Mouse (Mus musculus): ENCODE measurements around the gene Tmem210.
"Not testable (repeated sequence)": the region's sequence is repeated elsewhere in the genome, so short reads cannot be mapped to it uniquely, and the experiment has no call there.

The Tmem210 gene

DNA sequence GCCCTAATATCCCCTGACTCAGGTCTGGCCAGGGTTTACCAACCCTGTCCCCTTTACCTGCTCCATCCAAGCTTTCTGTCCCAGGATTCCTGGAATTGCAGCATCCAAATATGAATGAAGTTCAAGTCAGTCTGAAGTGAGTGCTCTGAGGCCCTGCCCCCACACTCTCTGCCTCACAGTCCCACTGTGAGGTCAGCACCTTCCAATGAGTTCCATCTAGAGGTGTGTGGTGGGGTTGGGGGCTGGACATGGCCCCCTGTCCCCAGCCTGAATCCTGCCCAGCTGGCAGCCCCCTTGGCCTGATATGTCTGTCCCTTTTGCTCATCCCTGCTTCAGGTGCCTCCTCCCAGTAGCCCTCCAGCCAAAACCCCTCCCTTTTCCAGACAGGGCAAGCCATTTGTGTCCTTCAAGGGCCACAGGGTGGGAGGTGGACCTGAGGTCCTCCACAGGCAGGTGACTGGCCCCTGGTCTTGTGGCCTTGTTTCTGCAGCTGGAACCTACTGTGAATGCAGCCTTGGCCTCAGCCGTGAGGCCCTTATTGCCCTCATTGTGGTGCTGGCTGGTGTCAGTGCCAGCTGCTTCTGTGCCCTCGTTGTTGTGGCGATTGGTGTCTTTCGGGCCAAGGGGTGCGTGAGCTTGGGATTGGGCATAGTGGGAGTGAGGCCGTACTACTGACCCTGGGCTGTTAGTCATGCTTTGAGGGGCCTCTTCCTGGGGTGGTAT, at the start of gene Tmem210:
Gene Tmem210, plus strand, starts transcription at position 219 of the 723 bp plus-strand sequence.
- no peak for DNase-seq (ENCODE audit: low spot score in 2 of 2)

DNA sequence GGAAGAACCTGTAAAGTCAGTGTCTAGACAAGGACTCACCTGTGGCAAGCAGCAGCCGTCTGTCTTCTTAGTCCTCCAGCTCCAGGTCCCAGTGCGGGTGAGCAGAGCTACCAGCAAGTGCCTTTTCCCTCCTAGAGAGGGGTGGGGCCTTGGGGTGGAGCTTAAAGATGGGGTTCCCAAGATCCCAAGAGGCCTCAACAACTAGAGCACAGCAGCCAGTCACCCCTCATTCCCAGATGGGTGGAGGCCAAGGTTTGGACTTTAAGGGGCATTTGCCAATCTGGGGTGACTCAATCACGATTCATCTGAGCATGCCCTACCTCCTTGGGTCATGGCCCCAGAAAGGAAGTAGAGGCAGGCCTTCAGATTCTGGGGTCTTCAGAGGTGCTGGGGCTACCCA, 48.2 kb upstream of the Tmem210 start:
- no peak for DNase-seq (ENCODE audit: low spot score in 2 of 2)

DNA sequence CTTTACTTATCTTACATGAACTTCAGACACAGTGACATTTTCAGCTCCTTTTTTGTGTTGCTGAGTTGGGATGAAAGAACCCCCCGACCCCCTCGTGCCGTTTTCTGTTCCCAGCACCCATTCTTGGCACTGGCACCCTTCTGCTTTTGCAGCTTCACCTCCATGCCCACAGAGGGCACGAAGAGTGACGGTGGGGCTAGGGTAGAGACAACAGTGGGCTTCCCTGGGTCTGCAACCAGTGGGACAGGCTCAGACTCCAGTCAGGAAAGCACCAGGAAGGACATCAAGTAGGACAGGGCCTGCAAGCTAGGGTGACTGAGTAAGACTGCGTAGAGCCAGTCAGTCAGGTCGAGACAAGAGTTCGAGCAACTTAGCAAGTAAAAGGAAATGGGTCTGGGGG, 47.6 kb upstream of the Tmem210 start:
- DNase-seq (ENCODE audit: low spot score in 2 of 2): no peak

DNA sequence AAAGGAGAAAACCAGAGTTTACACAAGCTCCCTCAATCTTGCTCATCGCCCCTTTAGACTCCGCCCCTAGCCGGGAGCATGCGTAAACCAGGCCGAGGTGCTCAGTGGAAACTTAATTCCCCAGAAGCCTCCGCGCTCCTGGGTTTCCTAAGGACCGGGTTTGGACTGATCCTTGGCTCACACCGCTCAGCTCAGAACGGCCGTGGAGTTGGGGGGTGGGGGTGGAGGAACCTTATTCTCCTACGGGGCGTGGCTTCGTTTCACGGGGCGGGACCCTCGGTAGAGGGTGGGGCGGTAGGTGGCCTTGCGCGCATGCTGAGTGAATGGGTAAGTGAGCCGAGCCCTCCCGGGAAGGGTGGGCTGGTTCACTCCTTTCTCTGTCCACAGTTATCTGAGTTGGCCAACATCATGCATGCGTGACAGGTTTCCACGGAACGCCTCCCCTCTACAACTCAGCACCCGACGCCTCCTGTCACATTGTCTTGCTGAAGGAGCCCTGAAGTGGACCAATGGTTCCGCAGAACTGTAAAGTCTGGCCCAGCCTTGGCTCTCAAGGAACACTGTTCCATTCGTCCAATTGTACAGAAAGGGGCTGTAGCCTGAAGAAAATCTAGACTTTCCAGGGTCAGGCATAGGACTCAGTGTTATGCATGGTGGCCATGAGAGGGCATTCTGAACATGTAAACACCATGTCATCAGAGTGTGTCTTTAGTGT, 47.1 kb upstream of the Tmem210 start:
- DNase-seq (ENCODE audit: low spot score in 2 of 2): no peak

DNA sequence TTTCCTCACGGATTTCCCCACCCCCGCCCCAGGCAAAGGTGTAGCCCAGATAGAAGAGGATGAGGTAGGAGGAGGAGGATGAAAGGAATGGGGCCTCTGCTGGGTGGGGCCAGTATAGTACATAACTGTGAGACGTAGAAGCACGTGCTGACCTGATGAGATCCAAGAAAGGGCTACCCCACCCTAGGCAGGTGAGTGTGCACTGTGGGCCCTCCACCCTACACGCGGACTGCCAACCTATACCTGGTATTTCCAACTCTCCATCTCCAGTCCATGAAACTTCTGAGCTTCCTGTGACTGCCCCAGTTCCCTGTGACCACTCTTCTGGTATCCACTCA, 46.5 kb upstream of the Tmem210 start:
- DNase-seq (ENCODE audit: low spot score in 2 of 2): no peak

GRCm38 (mm10) chr2:25242101-25242506, 45.8 kb upstream of the Tmem210 start, which contains the start of the genes Rnf208 and Cysrt1:
Gene Rnf208, plus strand, starts transcription at chr2:25242255.
Gene Cysrt1, minus strand, starts transcription at chr2:25242452.
- DNase-seq (ENCODE audit: low spot score in 2 of 2): peak in 1 of 2 experiments; percentile 35

DNA sequence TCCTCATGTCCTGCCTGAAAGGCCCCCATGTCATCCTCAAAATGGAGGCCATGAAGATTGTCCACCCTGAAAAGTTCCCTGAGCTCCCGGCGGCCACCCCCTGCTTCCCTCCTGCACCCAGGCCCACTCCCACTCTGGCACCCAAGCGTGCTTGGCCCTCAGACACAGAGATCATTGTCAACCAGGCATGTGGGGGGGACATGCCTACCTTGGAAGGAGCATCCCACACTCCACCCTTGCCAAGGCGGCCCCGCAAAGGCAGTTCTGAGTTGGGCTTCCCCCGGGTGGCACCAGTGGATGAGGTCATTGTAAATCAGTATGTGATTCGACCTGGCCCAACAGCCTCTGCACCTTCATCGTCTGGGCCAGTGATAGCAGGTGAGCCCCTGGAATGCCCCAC, 44.6 kb upstream of the Tmem210 start:
- DNase-seq (ENCODE audit: low spot score in 2 of 2): no peak

GRCm38 (mm10) chr2:25244144-25244543, 43.8 kb upstream of the Tmem210 start:
- DNase-seq (ENCODE audit: low spot score in 2 of 2): no peak

DNA sequence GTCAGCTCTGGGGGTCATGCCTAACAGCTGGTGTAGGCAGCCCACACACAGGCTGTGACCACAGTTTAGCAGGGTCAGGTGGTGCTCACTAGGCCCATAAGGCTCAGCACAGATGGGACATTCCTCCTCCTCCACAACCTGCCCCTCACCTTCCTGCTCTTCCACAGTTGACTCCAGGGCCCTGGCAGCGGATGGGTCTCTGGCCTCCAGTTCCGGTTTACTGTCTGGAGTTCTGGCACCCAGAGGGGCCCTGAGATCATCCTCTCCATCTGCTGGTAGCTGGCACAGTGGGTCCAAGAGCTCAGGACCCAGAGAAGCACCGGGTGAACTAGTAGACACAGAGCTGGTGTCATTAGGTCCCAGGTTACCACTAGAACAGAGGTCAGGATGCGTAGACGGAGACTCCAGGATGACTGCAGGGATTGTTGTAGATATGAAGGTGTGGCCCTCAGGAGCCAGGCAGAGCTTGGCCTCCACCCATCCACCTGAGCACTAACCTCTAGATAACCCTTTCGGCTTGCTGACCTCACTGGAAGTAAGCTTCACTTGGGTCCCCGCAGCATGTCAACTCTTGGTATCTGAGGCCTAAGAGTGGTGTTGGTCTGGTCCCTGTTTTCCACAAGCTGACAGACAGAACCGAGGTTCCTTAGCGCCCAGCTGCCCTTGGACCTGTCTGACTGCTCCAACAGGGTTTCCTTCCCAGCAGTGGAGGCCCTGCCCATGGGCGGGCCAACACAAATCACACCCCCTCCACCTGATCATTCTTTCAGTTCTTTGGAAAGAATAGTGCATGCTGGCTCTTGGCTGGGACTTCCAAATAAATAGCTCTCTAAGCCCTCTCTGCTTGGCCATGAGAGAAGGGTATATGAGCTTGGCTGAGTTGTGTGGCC, 41.5 kb upstream of the Tmem210 start, which contains the start of gene AL732309.1:
Gene AL732309.1, minus strand, starts transcription at position 681 of the 890 bp plus-strand sequence.
- no peak for DNase-seq (ENCODE audit: low spot score in 2 of 2)

DNA sequence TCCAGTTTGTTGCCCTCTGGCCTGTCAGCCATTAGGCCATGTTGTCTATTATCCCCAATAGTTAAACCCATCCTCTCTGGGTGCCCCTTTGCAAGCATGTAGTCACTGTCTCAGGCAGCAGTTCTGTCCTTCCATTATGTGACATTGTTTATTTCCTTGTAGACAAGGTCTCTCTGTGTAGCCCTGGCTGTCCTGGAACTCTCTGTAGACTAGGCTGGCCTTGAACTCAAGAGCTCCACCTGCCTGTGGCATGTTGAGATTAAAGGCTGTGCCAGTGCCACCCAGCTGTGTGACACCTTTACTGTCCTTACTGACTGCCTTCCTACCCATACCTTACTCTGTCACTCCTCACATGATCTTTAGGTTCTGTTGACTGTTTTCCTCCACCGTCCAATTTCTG, 35.6 kb upstream of the Tmem210 start:
- no peak for DNase-seq (ENCODE audit: low spot score in 2 of 2)

GRCm38 (mm10) chr2:25255284-25255779, 32.6 kb upstream of the Tmem210 start, which contains the start of gene Tmem203:
Gene Tmem203, plus strand, starts transcription at chr2:25255439.
- peak; percentile 78 to 82 for DNase-seq (ENCODE audit: low spot score in 2 of 2)

DNA sequence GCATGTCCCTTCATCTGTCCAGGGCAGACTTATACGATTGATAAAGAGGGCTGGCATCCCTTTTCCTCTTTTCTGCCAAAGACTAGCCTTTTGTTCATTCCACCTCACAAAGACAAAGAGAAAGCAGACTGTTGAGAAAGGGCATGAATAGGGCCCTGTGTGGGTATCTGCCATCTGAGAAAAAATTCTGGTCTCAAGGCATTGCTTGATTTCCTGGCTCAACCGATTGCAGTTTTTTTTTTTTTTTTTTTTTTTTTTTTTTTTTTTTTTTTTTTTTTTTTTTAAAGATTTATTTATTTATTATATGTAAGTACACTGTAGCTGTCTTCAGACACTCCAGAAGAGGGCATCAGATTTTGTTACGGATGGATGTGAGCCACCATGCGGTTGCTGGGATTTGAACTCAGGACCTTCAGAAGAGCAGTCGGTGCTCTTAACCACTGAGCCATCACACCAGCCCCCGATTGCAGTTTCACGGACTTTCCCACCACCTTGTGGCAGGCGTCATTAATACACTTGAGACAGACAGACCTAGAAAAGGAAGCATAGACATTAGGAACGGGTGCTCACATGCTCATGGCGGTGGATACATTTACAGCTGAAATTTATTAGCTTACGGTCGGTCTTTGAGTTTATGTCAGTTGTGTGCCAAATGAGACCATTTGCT, 31.4 kb upstream of the Tmem210 start:
- DNase-seq (ENCODE audit: low spot score in 2 of 2): peak; percentile 40 to 68

GRCm38 (mm10) chr2:25257250-25257649, 30.7 kb upstream of the Tmem210 start:
- DNase-seq (ENCODE audit: low spot score in 2 of 2): not testable (repeated sequence)

DNA sequence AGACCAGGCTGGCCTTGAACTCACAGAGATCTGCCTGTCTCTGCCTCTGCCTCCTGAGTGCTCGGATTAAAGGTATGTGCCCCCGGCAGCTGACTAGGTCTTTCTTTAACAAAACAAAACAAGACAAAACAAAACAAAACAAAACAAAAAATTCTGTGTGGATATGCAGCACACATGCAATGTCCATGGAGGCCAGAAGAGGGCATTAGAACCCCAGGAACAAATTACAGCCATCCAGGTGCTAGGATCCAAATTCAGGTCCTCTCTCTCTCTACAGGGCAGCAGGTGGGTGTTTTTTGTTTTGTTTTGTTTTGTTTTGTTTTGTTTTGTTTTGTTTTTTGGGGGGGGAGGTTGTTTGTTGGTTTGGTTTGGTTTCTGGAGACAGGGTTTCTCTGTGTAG, 29.1 kb upstream of the Tmem210 start:
- no peak for DNase-seq (ENCODE audit: low spot score in 2 of 2)

DNA sequence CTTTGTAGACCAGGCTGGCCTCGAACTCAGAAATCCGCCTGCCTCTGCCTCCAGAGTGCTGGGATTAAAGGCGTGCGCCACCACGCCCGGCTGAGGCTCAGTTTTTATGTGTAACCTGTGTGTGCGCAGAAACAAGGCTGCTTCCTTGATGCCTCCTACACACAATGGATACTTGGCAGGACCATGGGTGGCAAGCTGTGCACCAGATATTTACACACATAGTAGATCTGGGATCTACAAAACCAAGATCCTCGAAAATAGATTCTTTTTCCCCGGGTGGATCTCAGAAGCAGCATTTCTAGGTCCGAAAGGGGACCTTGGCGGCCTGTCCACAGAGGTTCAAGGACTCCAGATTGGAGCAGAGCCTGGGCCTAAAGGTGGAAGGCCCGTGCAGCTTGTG, 26.1 kb upstream of the Tmem210 start:
- no peak for DNase-seq (ENCODE audit: low spot score in 2 of 2)

DNA sequence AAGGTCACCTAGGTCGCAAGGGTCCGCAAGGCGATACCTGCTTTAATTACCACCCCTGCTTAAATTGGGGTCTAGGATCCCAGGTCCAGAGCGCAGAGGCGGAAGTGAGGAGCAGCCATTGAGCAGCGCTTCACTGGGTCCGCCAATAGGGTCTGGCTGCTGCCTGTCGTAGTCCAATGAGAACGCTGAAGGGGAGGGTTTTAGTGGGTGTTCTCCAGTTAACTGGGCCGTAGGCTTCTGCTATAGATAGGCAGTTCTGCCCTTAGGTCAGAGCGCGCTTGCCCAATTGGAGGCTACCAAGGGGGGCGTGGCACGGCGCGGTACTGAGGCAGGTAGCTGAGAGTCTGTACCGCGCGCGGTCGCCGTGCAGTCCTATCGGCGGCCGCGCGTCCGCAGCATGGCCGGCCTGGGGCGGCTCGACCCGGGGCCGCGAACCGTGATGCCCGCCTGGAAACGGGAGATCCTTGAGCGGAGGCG, 25.6 kb upstream of the Tmem210 start, which contains the start of gene Tprn:
Gene Tprn, plus strand, starts transcription at position 328 of the 477 bp plus-strand sequence.
- peak; percentile 92 to 94 for DNase-seq (ENCODE audit: low spot score in 2 of 2)

- peak; percentile 47 to 63 for DNase-seq (ENCODE audit: low spot score in 2 of 2)
These were observed 24.9 kb upstream of the Tmem210 start for GRCm38 (mm10) chr2:25262795-25263622.

DNA sequence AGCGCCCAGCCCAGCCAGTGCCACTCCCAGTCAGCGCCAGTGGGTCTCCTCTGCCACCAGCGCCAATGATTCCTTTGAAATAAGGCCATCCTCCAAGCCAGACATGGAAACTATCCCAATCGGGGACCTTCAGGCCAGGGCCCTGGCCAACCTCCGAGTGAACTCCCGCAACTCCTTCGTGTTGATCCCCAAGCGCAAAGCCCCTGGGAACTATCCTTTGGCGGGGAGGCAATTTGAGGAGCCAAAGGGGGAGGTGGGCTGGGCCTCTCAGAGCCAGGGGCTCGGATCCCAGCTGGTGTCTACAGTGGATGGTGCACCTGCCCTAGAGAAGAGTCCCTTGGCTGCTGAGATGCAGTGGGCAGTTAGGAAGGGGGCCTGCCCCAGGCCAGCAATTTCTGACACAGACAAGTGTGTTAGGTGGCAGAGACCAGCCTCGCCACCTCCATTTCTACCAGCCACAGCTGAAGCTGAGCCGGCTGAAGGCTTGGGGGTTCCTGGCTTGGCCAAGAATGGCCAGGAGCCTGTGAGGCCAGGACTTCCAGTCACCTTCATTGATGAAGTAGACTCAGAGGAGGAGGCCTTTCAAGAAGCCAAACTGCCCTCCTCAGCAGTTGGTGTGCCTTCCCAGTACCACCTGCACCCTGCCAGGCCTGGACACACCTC, 24.2 kb upstream of the Tmem210 start:
- no peak for DNase-seq (ENCODE audit: low spot score in 2 of 2)

DNA sequence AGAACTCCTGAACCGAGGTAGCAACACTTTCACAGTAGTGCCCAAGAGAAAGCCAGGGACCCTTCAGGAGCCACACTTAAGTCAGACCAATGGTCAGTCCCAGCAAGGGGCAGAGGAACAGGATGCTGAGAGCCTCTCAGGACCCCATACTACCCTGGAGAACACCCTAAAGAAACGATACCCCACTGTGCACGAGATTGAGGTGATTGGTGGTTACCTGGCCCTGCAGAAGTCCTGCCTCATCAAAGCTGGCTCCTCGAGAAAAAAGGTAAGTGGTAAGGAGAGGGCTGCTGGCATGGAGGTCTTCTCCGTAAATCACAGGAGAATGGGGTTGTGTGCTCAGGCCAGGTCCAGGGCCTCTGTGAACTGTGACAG, 23.7 kb upstream of the Tmem210 start:
- DNase-seq (ENCODE audit: low spot score in 2 of 2): no peak

- no peak for DNase-seq (ENCODE audit: low spot score in 2 of 2)
These were observed 23.1 kb upstream of the Tmem210 start for GRCm38 (mm10) chr2:25264851-25265250.
